Comparison of ENCODE assay signal across 12 mouse cellular contexts in genomic region chr10:68182266-68182665, GRCm38 (mm10).
"Had no signal": no experiment of that assay in that cellular context is flagged by ENCODE, and none has a peak within 500 bp of the region (broad histone marks: within the 10 kb centered on the region; RNA-seq: fewer than 3 reads in every experiment).

No protein-coding gene starts in this region.

- H3K4me2 ChIP-seq: liver, embryonic 13.5 days; lung, embryonic 15.5 days; midbrain, embryonic 12.5 days; stomach, embryonic 15.5 days had no signal

- DNase-seq: kidney, adult 18-20 months; kidney, postnatal 10 days; kidney, postnatal 4 days; liver, embryonic 13.5 days; liver, postnatal 0 days; right cerebral cortex, postnatal 14 days; thymus, adult 2 months; thymus, postnatal 25 days had no signal

- H3K9me3 ChIP-seq: liver, embryonic 13.5 days; lung, embryonic 15.5 days; midbrain, embryonic 12.5 days; stomach, embryonic 15.5 days had no signal

- H3K27ac ChIP-seq: liver, embryonic 13.5 days; lung, embryonic 15.5 days; midbrain, embryonic 12.5 days; stomach, embryonic 15.5 days had no signal

- H3K4me3 ChIP-seq: liver, embryonic 13.5 days; lung, embryonic 15.5 days; midbrain, embryonic 12.5 days; stomach, embryonic 15.5 days had no signal

- H3K27me3 ChIP-seq: liver, embryonic 13.5 days; lung, embryonic 15.5 days; midbrain, embryonic 12.5 days; stomach, embryonic 15.5 days had no signal

- H3K4me1 ChIP-seq: midbrain, embryonic 12.5 days had no signal

- H3K9ac ChIP-seq: liver, embryonic 13.5 days; liver, postnatal 0 days; lung, embryonic 15.5 days; midbrain, embryonic 12.5 days; stomach, embryonic 15.5 days had no signal

- ATAC-seq: liver, postnatal 0 days; midbrain, embryonic 16.5 days had no signal
